Mouse (Mus musculus) stomach, embryonic 15.5 days (tissue): ENCODE measurements at regions not wholly inside any gene's neighbourhood (a gene's known extent, or its start where the extent isn't known, plus 50 kb on each side); places are given as distances from the start of the nearest gene placed in this dataset.

ENCODE experiments used
- ATAC-seq: fragments of 200-750 bp; cut with Nextera tagmentation; 2 replicates; pipeline ENCODE4 v1.8.0; 2017; ENCODE audit warnings: low read depth, moderate number of reproducible peaks, moderate TSS enrichment; ENCODE audit not compliant: insufficient read depth, low FRiP score
- H3K27ac ChIP-seq: fragments of 300-500 bp; sonication (generic); 2 replicates; pipeline ENCODE4 v1.5.1; 2015; ENCODE audit warnings: mild to moderate bottlenecking, inconsistent platforms
- H3K27me3 ChIP-seq: fragments of 300-500 bp; sonication (generic); replicated peaks from 2 replicates; pipeline ENCODE4 v1.6.1; 2015; ENCODE audit warnings: inconsistent platforms
- H3K36me3 ChIP-seq: fragments of 300-500 bp; sonication (generic); 2 replicates; pipeline ENCODE4 v1.6.1; 2015; ENCODE audit warnings: inconsistent platforms
- H3K4me1 ChIP-seq: fragments of 300-500 bp; sonication (generic); 2 replicates; pipeline ENCODE4 v1.6.1; 2015; ENCODE audit warnings: inconsistent platforms
- H3K4me2 ChIP-seq: fragments of 300-500 bp; sonication (generic); 2 replicates; pipeline ENCODE4 v1.6.1; 2015; ENCODE audit warnings: mild to moderate bottlenecking, inconsistent platforms
- H3K4me3 ChIP-seq: fragments of 300-500 bp; sonication (generic); replicated peaks from 2 replicates; pipeline ENCODE4 v1.5.1; 2015; ENCODE audit warnings: inconsistent platforms
- H3K9ac ChIP-seq: fragments of 300-500 bp; sonication (generic); 2 replicates; pipeline ENCODE4 v1.6.1; 2015; ENCODE audit warnings: inconsistent platforms
- H3K9me3 ChIP-seq: fragments of 300-500 bp; sonication (generic); 2 replicates; pipeline ENCODE4 v1.6.1; 2016; ENCODE audit warnings: inconsistent platforms
- WGBS: fragments of 180-500 bp; shearing (Covaris S2); methylation state at CpG from one replicate; pipeline ENCODE4 v1.1.7; 2015; 5-methylcytosine and 5-hydroxymethylcytosine counted together

DNA sequence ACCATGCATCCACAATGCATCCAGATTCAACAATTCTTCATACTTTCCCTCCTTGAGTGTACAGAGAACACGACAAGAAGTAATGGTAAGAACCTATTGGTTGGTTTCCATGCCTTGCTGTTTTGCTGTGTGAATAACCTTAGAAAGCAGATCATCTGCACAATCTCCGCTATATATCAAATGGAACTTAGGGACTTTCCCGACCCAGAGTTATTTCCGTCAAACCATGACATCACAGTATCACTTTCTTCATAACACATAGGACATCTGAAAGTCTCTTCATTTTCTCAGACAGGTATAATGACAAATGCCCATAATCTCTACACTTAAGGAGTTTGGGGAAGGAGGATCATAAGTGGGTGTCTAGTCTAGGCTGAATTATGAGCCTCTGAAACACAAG lies 132.3 kb upstream of the Adgrl4 start:
- no peak overlapping the region for H3K4me2 ChIP-seq
- no peak for ATAC-seq
- no peaks in the 10 kb centered on the region for H3K9me3 ChIP-seq
- no peaks in the 10 kb centered on the region for H3K36me3 ChIP-seq
- H3K9ac ChIP-seq: no peak overlapping the region
- WGBS: 92% methylated on average over 4 of the region's 4 CpGs
- H3K4me1 ChIP-seq: no peaks in the 10 kb centered on the region
- H3K27ac ChIP-seq: no peak overlapping the region
- H3K27me3 ChIP-seq: no peaks in the 10 kb centered on the region
- no peak overlapping the region for H3K4me3 ChIP-seq

DNA sequence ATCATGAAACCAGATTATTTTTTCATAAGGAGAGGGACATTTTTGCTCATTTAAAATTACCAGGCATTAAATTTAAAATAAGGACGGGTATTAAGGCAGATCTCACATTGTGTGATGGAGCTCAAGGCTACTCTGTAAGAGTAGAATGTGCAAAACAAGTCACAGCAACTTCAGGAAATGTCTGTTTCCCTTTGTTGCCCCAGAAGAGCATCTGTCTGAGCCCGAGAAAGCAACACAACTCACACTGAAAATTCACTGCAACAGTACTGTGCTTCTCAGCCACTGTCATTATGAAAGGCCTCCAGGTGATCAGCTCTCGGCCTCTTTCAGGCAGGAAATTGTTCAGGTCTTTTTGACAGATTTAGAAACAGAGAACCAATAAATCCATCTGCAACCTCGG lies 129.7 kb upstream of the Adgrl4 start:
- H3K36me3 ChIP-seq: no peaks in the 10 kb centered on the region
- H3K4me1 ChIP-seq: no peaks in the 10 kb centered on the region
- H3K9ac ChIP-seq: no peak overlapping the region
- no peak overlapping the region for H3K4me2 ChIP-seq
- WGBS: 45% methylated on average over 4 of the region's 4 CpGs
- no peaks in the 10 kb centered on the region for H3K9me3 ChIP-seq
- H3K4me3 ChIP-seq: no peak overlapping the region
- no peak overlapping the region for H3K27ac ChIP-seq
- ATAC-seq: no peak
- no peaks in the 10 kb centered on the region for H3K27me3 ChIP-seq

DNA sequence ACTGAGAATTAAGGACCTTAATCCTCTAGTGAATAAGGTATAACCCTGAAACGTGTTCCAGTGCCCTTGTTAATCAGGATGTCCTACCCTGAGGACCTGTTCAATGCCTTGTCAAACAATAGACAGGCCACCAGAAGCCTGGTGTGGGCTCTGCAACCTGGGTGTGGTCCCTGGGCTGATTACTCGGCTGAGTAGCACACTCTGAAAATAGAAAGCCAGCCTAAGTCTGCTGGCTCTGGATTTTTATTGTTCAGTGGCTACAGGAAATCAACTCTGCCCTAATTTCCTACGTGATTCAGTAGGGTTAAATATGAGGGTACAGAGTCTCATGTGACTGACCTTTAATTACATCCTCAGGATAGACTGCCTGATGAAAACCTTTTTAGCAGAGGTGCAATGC lies 113.9 kb upstream of the Adgrl4 start:
- WGBS: 29% methylated on average over 3 of the region's 3 CpGs
- Histone ChIP-seq H3K9me3 (no peaks in the 10 kb centered on the region), H3K27ac (no peak overlapping the region), H3K27me3 (no peaks in the 10 kb centered on the region), H3K4me2 (no peak overlapping the region), H3K4me1 (no peaks in the 10 kb centered on the region), H3K9ac (no peak overlapping the region), H3K36me3 (no peaks in the 10 kb centered on the region), H3K4me3 (no peak overlapping the region)
- ATAC-seq: no peak

DNA sequence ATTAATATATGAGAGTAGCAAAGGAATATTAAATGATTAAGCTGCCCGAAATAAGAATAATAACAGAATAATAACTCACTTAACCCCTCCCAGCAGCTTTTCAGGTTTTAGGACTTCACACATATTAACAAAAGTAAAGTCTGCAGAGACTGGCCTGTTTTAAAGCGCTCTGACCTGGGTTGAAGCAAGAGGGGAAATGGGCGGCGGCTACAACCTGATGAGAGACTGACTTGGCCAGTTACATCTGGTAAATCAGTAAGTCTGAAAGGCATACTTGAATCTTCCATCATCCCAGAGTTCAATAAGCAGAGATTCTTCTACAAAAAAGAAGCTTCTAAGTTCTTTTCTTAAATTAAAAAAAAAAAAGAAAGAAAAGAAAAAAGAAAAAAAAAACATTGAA lies 107.9 kb upstream of the Adgrl4 start:
- Histone ChIP-seq H3K4me2 (no peak overlapping the region), H3K27me3 (no peaks in the 10 kb centered on the region), H3K4me3 (no peak overlapping the region), H3K9me3 (no peaks in the 10 kb centered on the region), H3K27ac (no peak overlapping the region), H3K4me1 (no peaks in the 10 kb centered on the region), H3K36me3 (no peaks in the 10 kb centered on the region), H3K9ac (no peak overlapping the region)
- 83% methylated on average over 4 of the region's 4 CpGs for WGBS
- ATAC-seq: no peak

DNA sequence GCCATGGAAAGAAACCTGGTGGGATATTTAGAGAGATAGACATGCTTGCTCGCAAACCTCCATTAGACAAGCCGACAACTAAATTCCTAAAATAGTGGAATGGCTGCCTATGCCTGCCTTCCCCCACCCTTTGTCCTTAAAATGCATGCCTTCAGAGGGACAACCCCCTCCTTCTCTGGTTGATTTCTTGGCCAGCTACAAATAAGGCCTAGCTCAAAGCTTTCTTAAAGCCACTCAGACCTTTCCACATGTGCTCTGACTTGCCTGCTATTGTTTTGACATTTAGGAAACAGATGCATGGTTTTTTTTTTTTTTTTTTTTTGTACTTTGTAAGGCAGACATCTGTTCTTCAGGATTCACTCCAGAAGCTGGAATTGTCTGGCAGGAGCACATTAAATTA lies 105.8 kb upstream of the Adgrl4 start:
- H3K27me3 ChIP-seq: no peaks in the 10 kb centered on the region
- WGBS: 72% methylated on average over 2 of the region's 2 CpGs
- no peaks in the 10 kb centered on the region for H3K36me3 ChIP-seq
- no peak overlapping the region for H3K4me3 ChIP-seq
- no peak overlapping the region for H3K27ac ChIP-seq
- ATAC-seq: no peak
- H3K4me1 ChIP-seq: no peaks in the 10 kb centered on the region
- no peaks in the 10 kb centered on the region for H3K9me3 ChIP-seq
- H3K4me2 ChIP-seq: no peak overlapping the region
- H3K9ac ChIP-seq: no peak overlapping the region

DNA sequence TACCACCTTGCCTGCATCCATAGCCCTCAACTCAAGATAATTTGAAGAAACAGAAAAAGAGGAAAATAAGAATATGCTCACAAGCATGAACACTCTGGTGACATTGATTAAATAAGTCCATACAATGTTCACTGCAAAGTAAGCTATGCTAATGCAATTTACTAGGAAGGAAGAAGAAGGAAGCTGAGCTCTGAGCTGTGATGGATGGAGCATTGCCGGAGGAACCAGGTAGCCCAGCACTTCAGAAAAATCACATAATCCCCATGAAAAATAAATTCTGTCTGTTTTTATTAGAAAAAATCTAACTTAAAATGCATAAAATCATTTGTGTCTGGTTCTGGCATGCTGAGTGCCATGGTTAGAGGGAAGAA lies 105.4 kb upstream of the Adgrl4 start:
- Histone ChIP-seq H3K4me1 (no peaks in the 10 kb centered on the region), H3K4me2 (no peak overlapping the region), H3K27ac (no peak overlapping the region), H3K9ac (no peak overlapping the region), H3K27me3 (no peaks in the 10 kb centered on the region), H3K36me3 (no peaks in the 10 kb centered on the region), H3K9me3 (no peaks in the 10 kb centered on the region), H3K4me3 (no peak overlapping the region)
- 63% methylated on average over 1 of the region's 1 CpGs for WGBS
- ATAC-seq: no peak

DNA sequence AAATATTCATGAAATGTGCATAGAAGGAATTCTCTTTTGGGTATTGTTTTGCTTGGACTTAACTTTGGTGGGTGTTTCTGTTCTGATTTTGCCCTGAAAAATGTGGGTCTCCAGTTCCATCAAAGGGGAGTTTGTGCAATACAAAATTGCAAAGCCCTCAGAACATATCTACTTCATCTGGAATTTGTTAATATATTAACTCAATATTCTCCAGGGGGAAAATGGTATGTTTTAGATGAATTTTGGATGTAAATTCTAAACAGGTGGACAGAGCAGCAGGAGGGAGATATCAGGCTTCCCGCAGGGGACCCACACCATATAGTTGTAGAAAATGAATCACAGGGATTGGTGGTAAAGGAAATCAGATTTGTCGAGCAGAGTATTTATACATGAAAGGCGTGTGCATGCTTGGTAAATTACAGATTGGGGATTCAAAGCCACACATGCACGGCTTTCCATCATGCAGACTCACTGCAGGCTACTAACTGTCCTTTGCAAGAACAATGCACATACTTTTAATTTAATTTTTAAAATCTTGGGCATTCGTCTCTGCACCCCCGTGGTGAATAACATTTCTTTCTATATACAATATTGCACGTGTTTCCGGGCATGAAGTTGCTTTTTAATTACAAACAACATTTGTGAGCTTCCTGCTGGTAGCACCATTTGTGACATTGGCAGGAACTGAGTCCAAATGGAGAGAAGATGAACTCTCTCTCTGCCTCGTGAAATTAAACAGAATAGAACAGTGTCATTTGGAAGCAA lies 104.8 kb upstream of the Adgrl4 start:
- ATAC-seq: no peak
- Histone ChIP-seq H3K9me3 (no peaks in the 10 kb centered on the region), H3K27me3 (no peaks in the 10 kb centered on the region), H3K27ac (no peak overlapping the region), H3K4me1 (no peaks in the 10 kb centered on the region), H3K36me3 (no peaks in the 10 kb centered on the region), H3K4me2 (no peak overlapping the region), H3K4me3 (no peak overlapping the region), H3K9ac (no peak overlapping the region)
- 67% methylated on average over 9 of the region's 9 CpGs for WGBS

DNA sequence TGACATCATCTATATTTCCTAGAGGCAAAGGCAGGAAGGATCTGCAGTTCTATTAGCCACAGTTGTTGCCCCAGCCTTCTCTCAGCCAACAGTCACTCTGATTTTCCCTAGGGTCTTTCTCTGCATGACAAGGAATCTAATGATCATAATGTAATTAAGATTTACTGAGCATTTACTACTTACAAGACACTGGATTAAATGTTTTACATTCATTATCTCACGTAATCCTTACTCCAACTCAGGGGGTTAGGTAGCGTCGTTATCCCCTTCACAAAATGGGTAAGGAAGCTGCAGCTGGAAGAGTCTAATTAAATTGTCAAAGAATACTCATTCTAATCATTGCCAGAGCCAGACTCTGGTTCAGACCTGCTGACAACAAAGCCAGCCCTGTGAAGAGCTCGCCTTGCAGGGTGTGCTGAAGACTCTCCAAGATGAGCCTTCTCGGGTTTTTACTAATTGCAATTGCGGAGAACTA lies 103.8 kb upstream of the Adgrl4 start:
- no peaks in the 10 kb centered on the region for H3K36me3 ChIP-seq
- WGBS: 58% methylated on average over 6 of the region's 6 CpGs
- H3K27ac ChIP-seq: no peak overlapping the region
- H3K4me1 ChIP-seq: no peaks in the 10 kb centered on the region
- H3K4me3 ChIP-seq: no peak overlapping the region
- no peak overlapping the region for H3K9ac ChIP-seq
- ATAC-seq: no peak
- no peak overlapping the region for H3K4me2 ChIP-seq
- H3K9me3 ChIP-seq: no peaks in the 10 kb centered on the region
- no peaks in the 10 kb centered on the region for H3K27me3 ChIP-seq

DNA sequence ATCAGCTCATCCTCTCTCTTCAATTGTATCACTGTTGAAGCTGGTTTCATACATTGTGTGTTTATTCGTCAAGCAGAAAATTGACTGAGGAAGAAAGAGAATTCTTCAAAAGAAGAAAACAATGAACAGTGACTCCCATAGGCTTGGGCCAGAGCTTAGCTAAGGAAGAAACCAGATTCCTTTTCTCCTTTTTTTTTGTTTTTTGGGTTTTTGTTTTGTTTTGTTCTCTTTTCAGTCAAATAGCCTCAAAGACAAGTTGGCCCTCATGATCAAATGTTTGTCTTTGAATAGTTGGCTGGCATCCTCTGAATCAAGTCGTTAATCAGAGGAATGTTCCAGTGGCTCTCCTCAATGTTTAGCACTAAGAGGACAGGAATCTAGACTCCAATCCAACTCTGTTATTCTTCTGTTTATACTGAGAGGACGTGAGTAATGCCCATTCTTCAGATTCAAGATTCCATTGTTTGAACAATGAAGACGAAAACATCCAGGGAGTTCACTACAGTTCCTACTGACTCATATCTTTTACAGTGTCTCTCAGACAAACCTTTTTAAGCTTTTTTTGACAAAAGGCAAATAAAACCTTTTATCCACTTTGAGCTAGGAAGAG lies 86.1 kb upstream of the Adgrl4 start:
- no peak overlapping the region for H3K4me2 ChIP-seq
- WGBS: 40% methylated on average over 4 of the region's 4 CpGs
- H3K4me1 ChIP-seq: no peaks in the 10 kb centered on the region
- H3K36me3 ChIP-seq: no peaks in the 10 kb centered on the region
- H3K27me3 ChIP-seq: no peaks in the 10 kb centered on the region
- H3K9ac ChIP-seq: no peak overlapping the region
- H3K9me3 ChIP-seq: no peaks in the 10 kb centered on the region
- no peak overlapping the region for H3K27ac ChIP-seq
- no peak for ATAC-seq
- H3K4me3 ChIP-seq: no peak overlapping the region

DNA sequence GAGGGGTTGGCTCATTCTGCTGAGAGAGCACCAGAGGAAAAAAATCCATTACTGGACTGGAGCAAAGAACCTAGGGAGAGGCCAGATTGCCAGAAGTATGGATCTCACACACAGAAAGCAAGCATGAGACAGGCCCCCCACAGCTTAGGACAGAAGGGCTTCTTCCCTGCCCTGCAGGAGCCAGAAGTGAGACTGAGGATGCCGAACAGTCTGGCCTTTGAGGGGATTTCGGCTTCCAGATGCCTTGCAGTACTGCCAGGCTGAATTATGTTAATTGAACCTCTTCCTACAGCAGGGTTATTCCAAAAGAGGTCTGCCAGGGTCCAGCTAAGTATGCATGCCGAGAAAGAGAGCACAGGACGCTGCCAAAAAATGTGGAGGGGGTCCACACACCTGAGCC lies 71.4 kb upstream of the Adgrl4 start:
- WGBS: 81% methylated on average over 4 of the region's 4 CpGs
- Histone ChIP-seq H3K4me3 (no peak overlapping the region), H3K36me3 (no peaks in the 10 kb centered on the region), H3K9ac (no peak overlapping the region), H3K27me3 (no peaks in the 10 kb centered on the region), H3K4me1 (no peaks in the 10 kb centered on the region), H3K4me2 (no peak overlapping the region), H3K9me3 (no peaks in the 10 kb centered on the region), H3K27ac (no peak overlapping the region)
- no peak for ATAC-seq

DNA sequence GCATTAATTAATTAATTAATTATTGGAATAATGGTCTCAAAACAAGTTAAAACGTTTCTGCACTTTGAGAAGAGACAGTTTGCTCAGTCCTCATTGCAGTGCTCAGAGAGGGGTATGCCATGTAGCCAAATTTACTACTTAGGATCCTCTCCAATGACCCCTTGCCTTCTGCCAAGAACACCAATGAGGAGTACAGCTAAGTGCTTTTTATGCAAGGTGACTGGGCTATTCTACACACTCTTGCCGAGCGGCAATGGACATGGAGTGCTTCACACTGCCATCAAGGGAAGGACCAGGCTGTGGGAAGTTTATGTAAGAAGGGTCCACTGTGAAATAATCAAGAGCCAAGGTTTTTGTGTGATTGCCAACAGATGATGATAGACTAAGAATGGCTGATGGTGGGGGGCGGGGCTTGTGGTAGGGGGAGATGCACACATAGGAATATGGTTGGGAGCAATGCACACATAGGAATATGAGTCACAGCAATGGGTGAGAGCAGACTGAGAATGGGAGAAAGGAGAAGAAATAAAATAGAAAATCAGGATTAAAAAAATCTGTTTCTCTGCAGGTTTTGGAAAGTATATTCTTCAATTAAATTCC lies 70.9 kb upstream of the Adgrl4 start:
- H3K27me3 ChIP-seq: no peaks in the 10 kb centered on the region
- no peaks in the 10 kb centered on the region for H3K9me3 ChIP-seq
- no peak overlapping the region for H3K9ac ChIP-seq
- H3K27ac ChIP-seq: no peak overlapping the region
- H3K4me2 ChIP-seq: no peak overlapping the region
- H3K4me3 ChIP-seq: no peak overlapping the region
- H3K4me1 ChIP-seq: no peaks in the 10 kb centered on the region
- no peaks in the 10 kb centered on the region for H3K36me3 ChIP-seq
- 77% methylated on average over 4 of the region's 4 CpGs for WGBS
- no peak for ATAC-seq

DNA sequence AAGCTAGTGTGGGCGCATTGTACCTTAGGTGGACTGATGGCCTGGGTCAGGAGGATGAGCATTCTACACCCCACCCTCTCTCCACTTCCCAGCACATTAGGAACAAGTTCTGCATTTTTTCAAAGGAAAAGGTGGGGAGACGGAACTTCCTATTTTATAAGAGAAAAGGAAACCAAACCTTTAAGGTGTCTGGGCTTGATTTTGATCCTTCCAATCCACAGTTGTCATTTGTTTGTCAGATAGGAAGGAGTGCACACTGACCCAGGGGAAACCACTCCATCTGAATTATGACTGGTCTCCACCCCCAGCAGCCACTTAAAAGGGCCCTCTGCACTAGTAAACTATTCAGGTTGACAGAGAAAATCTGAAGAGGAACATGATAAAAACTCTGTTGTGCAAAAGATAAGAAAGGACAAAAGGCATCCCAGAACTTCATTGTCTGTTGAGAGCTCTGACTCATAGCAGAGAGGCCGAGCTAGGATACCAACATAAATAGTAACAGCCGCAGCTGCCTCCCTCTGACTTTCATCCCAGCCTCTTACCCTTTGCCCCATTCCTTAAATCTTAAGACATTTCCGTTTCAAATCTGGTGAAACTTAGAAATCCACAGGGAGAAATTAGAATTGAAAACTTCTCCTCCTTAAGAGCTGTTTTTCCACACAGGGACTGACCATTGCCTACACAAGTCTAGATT lies 54.2 kb upstream of the Adgrl4 start:
- H3K27me3 ChIP-seq: no peaks in the 10 kb centered on the region
- ATAC-seq: no peak
- WGBS: 54% methylated on average over 5 of the region's 5 CpGs

More for the DNA sequence above, 54.2 kb upstream of the Adgrl4 start:
- no peaks in the 10 kb centered on the region for H3K4me1 ChIP-seq
- no peak overlapping the region for H3K9ac ChIP-seq
- H3K4me2 ChIP-seq: no peak overlapping the region
- no peak overlapping the region for H3K4me3 ChIP-seq
- H3K36me3 ChIP-seq: no peaks in the 10 kb centered on the region
- H3K27ac ChIP-seq: no peak overlapping the region
- H3K9me3 ChIP-seq: no peaks in the 10 kb centered on the region
